Mouse (Mus musculus): ENCODE measurements around the gene Lcn2. TPM values are rescaled to one million over a fixed set of nuclear protein-coding genes. Genes with fewer than 3 reads are reported as not detected.

Gene Lcn2
- polyA plus RNA-seq, 1 experiment from 2014 or later = 1.8 TPM

DNA sequence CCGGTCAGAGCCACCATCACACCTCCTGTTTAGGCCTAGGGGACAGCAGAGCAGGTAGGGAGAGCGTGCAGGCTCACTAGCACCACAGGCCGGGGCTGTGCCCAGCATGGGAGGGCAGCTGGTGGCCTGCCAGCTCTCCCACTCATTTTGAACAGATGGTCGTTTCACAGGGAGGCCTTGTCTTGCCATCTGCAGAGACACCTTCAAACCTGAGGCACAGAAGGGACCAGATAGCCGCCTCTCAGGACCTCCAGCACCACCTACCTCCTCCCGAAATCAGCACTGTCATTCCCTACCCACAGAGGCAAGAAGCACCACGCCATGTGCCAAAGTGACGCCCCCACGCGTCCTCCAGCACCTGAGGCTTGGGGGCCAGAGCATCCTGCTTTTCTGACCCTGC, 44.0 kb downstream of the Lcn2 start:
- Histone ChIP-seq H3K9me3 (ENCODE audit: control insufficient read depth, low read length) (no peaks in the 10 kb centered on the region), H3K9ac (ENCODE audit: low read length) (no peak overlapping the region), H3K36me3 (ENCODE audit: control insufficient read depth, insufficient read depth, low read length) (no peaks in the 10 kb centered on the region), H3K4me3 (ENCODE audit: low read length) (no peak overlapping the region), H3K27me3 (ENCODE audit: control insufficient read depth, insufficient read depth, low read depth, low read length) (no peaks in the 10 kb centered on the region), H3K4me2 (ENCODE audit: low read depth, low read length) (no peak overlapping the region), H3K4me1 (replicated peaks; ENCODE audit: control insufficient read depth, insufficient read depth, low read length) (no peaks in the 10 kb centered on the region), H3K27ac (ENCODE audit: low read length) (no peak overlapping the region)
- ATAC-seq (ENCODE audit: low read depth) = no peak
- WGBS = 71% methylated on average over 10 of the region's 10 CpGs

DNA sequence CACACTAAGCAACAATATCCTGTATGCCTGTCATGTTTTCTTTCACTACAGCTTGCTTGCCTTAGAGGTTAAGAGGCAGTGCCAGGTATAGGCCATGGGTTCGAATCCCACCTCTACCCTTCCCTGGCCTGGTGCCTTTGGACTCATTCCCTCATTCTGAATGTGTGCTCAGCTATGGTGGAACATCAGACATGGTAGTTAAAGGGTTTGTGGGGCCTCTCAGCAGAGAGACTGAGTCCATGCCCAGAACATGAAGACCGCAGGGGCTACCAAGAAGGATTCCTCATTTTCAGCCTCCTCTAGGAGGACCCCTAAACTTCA, 44.7 kb downstream of the Lcn2 start:
- 89% methylated on average over 2 of the region's 2 CpGs for WGBS
- no peaks in the 10 kb centered on the region for H3K27me3 ChIP-seq (ENCODE audit: control insufficient read depth, insufficient read depth, low read depth, low read length)
- H3K4me1 ChIP-seq (replicated peaks; ENCODE audit: control insufficient read depth, insufficient read depth, low read length) = no peaks in the 10 kb centered on the region
- H3K36me3 ChIP-seq (ENCODE audit: control insufficient read depth, insufficient read depth, low read length) = no peaks in the 10 kb centered on the region
- H3K27ac ChIP-seq (ENCODE audit: low read length) = no peak overlapping the region
- no peak for ATAC-seq (ENCODE audit: low read depth)
- H3K9ac ChIP-seq (ENCODE audit: low read length) = no peak overlapping the region
- no peaks in the 10 kb centered on the region for H3K9me3 ChIP-seq (ENCODE audit: control insufficient read depth, low read length)
- H3K4me2 ChIP-seq (ENCODE audit: low read depth, low read length) = no peak overlapping the region
- H3K4me3 ChIP-seq (ENCODE audit: low read length) = no peak overlapping the region

DNA sequence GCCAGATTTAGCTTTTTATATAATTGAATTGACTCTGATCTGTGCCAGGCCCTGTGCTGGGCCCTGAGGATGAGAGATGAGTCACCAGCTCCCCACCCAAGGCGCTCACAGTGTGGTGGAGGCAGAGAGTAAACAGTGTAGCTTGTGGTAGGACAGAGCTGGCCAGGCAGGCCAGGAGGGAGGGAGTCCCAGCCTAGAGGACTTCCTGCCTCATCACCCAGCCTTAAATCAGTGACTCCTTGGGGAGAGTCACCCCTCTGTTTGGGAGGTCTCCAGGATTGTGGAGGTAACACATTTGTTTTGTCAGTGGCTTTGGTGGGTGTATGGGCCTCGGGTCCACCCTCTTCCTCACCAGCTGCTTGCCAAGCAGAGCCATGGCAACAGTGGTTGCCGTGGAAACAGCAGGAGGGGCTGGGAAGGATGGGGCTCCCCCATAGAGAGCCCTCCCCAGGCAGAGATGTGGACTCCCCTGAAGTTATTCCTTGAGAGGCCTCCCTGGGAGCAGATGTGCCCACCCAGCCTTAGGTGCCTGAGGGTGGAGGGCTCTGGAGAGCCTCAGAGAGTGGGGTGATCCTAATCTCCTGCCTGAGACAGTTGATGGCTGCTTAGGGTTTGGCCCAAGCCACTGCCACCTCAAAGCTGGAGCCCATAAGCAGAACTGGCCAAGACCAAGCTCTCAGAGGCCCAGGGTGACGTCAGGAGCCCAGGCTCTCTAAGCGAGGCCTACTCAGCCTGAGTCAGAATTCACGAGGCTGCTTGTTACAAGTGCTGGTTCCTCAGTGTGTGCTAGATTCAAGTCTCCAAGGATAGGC, 45.3 kb downstream of the Lcn2 start:
- Histone ChIP-seq H3K4me2 (ENCODE audit: low read depth, low read length) (no peak overlapping the region), H3K27me3 (ENCODE audit: control insufficient read depth, insufficient read depth, low read depth, low read length) (no peaks in the 10 kb centered on the region), H3K36me3 (ENCODE audit: control insufficient read depth, insufficient read depth, low read length) (no peaks in the 10 kb centered on the region), H3K9ac (ENCODE audit: low read length) (no peak overlapping the region), H3K4me1 (replicated peaks; ENCODE audit: control insufficient read depth, insufficient read depth, low read length) (no peaks in the 10 kb centered on the region), H3K27ac (ENCODE audit: low read length) (no peak overlapping the region), H3K4me3 (ENCODE audit: low read length) (no peak overlapping the region), H3K9me3 (ENCODE audit: control insufficient read depth, low read length) (no peaks in the 10 kb centered on the region)
- 69% methylated on average over 6 of the region's 6 CpGs for WGBS
- ATAC-seq (ENCODE audit: low read depth) = peak; percentile 42; the same call in 1 of the 2 replicates

DNA sequence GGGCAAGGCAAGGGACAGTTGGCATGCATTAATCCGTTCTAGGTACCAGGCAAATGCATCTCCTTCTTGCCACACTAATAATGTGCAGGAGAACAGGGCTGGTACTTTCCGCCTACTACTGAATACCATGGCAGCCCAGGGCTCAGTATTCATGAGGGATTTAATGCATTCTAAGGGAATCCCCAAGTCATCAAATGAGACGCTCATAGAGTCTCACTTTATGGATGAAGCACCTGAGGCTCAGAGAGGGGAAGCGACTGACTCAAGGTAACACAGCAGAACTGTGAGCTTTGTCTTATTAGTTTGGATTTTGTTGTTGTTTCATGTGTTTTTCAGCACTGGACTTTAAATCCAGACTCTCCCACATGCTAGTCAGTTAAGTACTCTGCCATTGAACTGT, 46.0 kb downstream of the Lcn2 start:
- Histone ChIP-seq H3K4me2 (ENCODE audit: low read depth, low read length) (no peak overlapping the region), H3K4me3 (ENCODE audit: low read length) (no peak overlapping the region), H3K27me3 (ENCODE audit: control insufficient read depth, insufficient read depth, low read depth, low read length) (no peaks in the 10 kb centered on the region), H3K9me3 (ENCODE audit: control insufficient read depth, low read length) (no peaks in the 10 kb centered on the region), H3K36me3 (ENCODE audit: control insufficient read depth, insufficient read depth, low read length) (no peaks in the 10 kb centered on the region), H3K4me1 (replicated peaks; ENCODE audit: control insufficient read depth, insufficient read depth, low read length) (no peaks in the 10 kb centered on the region), H3K9ac (ENCODE audit: low read length) (no peak overlapping the region), H3K27ac (ENCODE audit: low read length) (no peak overlapping the region)
- WGBS = 91% methylated on average over 4 of the region's 4 CpGs
- no peak for ATAC-seq (ENCODE audit: low read depth)

DNA sequence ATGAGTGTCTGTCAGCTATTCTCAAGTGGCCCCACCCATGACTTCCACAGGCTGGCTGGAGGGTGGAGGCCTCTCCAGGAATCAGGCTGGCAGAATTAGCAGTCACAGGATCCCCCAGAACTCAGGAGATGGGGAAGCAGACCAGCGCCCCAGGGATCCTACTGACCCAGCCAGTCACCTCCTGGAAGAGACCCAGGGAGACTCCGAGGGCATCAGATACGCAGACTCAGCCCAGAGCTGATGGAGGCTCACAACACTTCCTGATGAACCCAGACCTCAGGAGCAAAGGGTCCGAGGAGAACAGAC, 46.5 kb downstream of the Lcn2 start:
- Histone ChIP-seq H3K9me3 (ENCODE audit: control insufficient read depth, low read length) (no peaks in the 10 kb centered on the region), H3K9ac (ENCODE audit: low read length) (no peak overlapping the region), H3K4me3 (ENCODE audit: low read length) (no peak overlapping the region), H3K4me1 (replicated peaks; ENCODE audit: control insufficient read depth, insufficient read depth, low read length) (no peaks in the 10 kb centered on the region), H3K4me2 (ENCODE audit: low read depth, low read length) (no peak overlapping the region), H3K27me3 (ENCODE audit: control insufficient read depth, insufficient read depth, low read depth, low read length) (no peaks in the 10 kb centered on the region), H3K27ac (ENCODE audit: low read length) (no peak overlapping the region), H3K36me3 (ENCODE audit: control insufficient read depth, insufficient read depth, low read length) (no peaks in the 10 kb centered on the region)
- ATAC-seq (ENCODE audit: low read depth) = no peak
- 81% methylated on average over 4 of the region's 4 CpGs for WGBS

DNA sequence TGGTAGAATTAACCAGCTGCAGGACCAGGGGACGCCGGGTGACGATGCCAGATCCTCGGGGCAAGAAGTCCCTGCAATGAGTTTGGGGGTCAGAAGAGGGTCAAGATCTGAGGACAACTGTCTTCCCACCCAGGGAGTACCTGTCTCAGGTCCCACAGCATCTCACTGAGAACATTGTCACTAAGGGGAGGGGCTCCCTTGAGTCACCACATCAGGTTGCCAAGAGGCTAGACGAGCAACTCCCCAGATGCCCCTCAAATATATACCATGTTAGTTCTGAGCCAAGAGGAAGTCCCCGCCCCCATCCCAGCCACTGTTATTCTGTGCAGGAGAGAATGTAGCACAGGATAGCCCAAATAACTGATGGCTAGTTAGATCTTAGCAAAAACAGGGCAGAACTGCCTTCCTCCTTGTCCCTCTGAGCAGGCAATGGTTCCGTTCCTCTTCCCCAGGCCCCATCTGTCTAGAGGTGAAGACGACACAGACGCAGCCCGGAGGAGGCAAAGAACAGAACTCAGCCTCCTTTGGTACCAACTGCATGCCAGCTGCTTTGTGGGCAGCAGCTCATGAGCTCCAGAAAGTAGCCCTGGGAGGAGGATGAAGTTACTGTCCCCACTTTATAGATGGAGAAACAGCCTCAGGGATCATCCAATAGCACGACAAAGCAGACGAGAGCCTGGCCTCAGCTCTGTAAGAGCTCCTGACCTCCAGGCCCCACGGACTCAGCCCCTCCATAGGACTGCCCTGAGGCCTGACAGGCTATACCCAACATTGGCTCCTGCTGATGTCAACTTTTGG, 47.0 kb downstream of the Lcn2 start:
- H3K9ac ChIP-seq (ENCODE audit: low read length) = no peak overlapping the region
- no peak overlapping the region for H3K4me3 ChIP-seq (ENCODE audit: low read length)
- no peaks in the 10 kb centered on the region for H3K36me3 ChIP-seq (ENCODE audit: control insufficient read depth, insufficient read depth, low read length)
- no peak overlapping the region for H3K27ac ChIP-seq (ENCODE audit: low read length)
- no peak overlapping the region for H3K4me2 ChIP-seq (ENCODE audit: low read depth, low read length)
- no peaks in the 10 kb centered on the region for H3K4me1 ChIP-seq (replicated peaks; ENCODE audit: control insufficient read depth, insufficient read depth, low read length)
- 74% methylated on average over 13 of the region's 13 CpGs for WGBS
- no peak for ATAC-seq (ENCODE audit: low read depth)
- no peaks in the 10 kb centered on the region for H3K27me3 ChIP-seq (ENCODE audit: control insufficient read depth, insufficient read depth, low read depth, low read length)
- no peaks in the 10 kb centered on the region for H3K9me3 ChIP-seq (ENCODE audit: control insufficient read depth, low read length)

DNA sequence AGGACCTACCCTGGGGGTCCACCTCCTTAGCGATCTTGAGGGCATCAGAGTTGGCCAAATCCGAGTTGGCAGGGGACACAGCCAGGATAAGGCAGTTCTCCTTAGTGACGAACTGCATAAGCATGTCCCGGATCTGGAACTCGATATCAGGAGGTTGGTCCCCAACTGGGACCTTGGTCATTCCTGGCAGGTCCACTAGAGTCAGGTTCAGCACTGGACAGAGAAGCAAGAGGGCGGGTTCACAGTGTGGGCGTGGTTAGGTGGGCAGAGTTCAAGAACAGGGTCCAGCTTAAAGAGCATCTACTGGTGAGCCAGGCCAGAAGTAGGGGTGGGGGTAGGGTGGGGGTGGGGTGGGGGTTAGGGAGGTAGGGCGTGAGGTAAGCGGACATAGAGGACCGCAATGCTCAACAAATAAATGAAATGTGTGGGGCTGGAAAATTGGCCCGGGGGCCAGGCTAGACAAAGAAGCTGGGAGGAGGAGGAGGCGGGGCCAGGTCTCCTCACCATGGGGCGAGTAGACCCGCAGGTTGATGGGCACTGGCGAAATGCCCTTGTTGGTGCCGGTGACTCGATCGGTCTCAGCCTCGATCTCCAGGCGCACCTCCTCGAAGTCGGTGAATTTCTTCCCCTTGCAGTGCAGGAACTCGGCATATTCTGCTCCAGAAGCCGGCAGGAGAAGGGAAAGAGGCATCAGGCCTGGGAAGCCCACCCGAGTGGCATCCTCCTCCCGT, 48.0 kb downstream of the Lcn2 start:
- Histone ChIP-seq H3K27ac (ENCODE audit: low read length) (no peak overlapping the region), H3K4me1 (replicated peaks; ENCODE audit: control insufficient read depth, insufficient read depth, low read length) (no peaks in the 10 kb centered on the region), H3K9ac (ENCODE audit: low read length) (no peak overlapping the region), H3K4me2 (ENCODE audit: low read depth, low read length) (no peak overlapping the region), H3K4me3 (ENCODE audit: low read length) (no peak overlapping the region), H3K27me3 (ENCODE audit: control insufficient read depth, insufficient read depth, low read depth, low read length) (no peaks in the 10 kb centered on the region), H3K9me3 (ENCODE audit: control insufficient read depth, low read length) (no peaks in the 10 kb centered on the region), H3K36me3 (ENCODE audit: control insufficient read depth, insufficient read depth, low read length) (no peaks in the 10 kb centered on the region)
- ATAC-seq (ENCODE audit: low read depth) = 0 out of 2 replicates have a peak, but pooled peaks have one; percentile 9
- WGBS = 48% methylated on average over 26 of the region's 26 CpGs

DNA sequence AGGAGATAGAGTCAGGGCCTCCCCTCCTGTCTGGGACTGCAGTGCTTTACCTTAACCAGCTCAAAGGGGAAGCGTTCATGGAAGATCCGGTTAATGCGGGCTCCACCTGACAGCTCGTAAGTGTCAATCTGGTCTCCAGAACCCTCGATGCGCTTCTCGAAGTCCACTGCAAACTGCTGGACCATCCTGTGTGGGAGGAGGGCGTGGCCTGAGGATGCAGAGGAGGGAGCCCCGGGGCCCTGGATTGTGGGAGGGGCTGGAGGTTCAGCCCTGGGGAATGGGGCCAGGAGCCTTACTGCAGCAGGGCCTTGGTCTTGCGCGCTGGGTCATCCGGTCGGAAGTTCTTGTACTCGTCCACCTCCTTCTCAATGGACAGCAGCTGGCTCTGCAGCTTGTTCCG, 52.2 kb downstream of the Lcn2 start:
- no peak for ATAC-seq (ENCODE audit: low read depth)
- no peak overlapping the region for H3K4me2 ChIP-seq (ENCODE audit: low read depth, low read length)

More for the DNA sequence above, 52.2 kb downstream of the Lcn2 start:
- 58% methylated on average over 15 of the region's 15 CpGs for WGBS
- Histone ChIP-seq H3K9ac (ENCODE audit: low read length) (no peak overlapping the region), H3K4me1 (replicated peaks; ENCODE audit: control insufficient read depth, insufficient read depth, low read length) (no peaks in the 10 kb centered on the region), H3K9me3 (ENCODE audit: control insufficient read depth, low read length) (no peaks in the 10 kb centered on the region), H3K27ac (ENCODE audit: low read length) (no peak overlapping the region), H3K36me3 (ENCODE audit: control insufficient read depth, insufficient read depth, low read length) (no peaks in the 10 kb centered on the region), H3K27me3 (ENCODE audit: control insufficient read depth, insufficient read depth, low read depth, low read length) (no peaks in the 10 kb centered on the region), H3K4me3 (ENCODE audit: low read length) (no peak overlapping the region)
